Mouse (Mus musculus) midbrain, embryonic 14.5 days (tissue): ENCODE measurements around the gene Bend3. TPM values are rescaled to one million over a fixed set of nuclear protein-coding genes. Genes with fewer than 3 reads are reported as not detected.
A peak's percentile ranks its signal among the peaks of the same experiment; 100 is the strongest.
"Not testable (repeated sequence)": the region's sequence is repeated elsewhere in the genome, so short reads cannot be mapped to it uniquely, and the experiment has no call there.

ENCODE experiments used
- ATAC-seq: fragments of 200-750 bp; cut with Nextera tagmentation; 2 replicates; pipeline ENCODE4 v1.8.0; 2017; ENCODE audit warnings: moderate number of reproducible peaks, moderate library complexity; ENCODE audit not compliant: low FRiP score, low TSS enrichment
- DNase-seq: peaks from one replicate; pipeline ENCODE4 v3.0.0-alpha.2; 2015
- H3K27ac ChIP-seq: fragments of 300-500 bp; sonication (generic); replicated peaks from 2 replicates; pipeline ENCODE4 v1.5.1; 2014; ENCODE audit warnings: mild to moderate bottlenecking, low read depth, low read length, moderate library complexity
- H3K27me3 ChIP-seq: fragments of 300-500 bp; sonication (generic); 2 replicates; pipeline ENCODE4 v1.6.1; 2014; ENCODE audit warnings: low read length, control low read depth, mixed read lengths; ENCODE audit not compliant: control insufficient read depth, insufficient read depth
- H3K36me3 ChIP-seq: fragments of 300-500 bp; sonication (generic); 2 replicates; pipeline ENCODE4 v1.6.1; 2014; ENCODE audit warnings: low read length, control low read depth; ENCODE audit not compliant: control insufficient read depth, insufficient read depth
- H3K4me1 ChIP-seq: fragments of 300-500 bp; sonication (generic); 2 replicates; pipeline ENCODE4 v1.6.1; 2014; ENCODE audit warnings: mild to moderate bottlenecking, antibody characterized with exemption, low read length, control low read depth; ENCODE audit not compliant: control insufficient read depth, insufficient read depth
- H3K4me2 ChIP-seq: fragments of 300-500 bp; sonication (generic); 2 replicates; pipeline ENCODE4 v1.6.1; 2014; ENCODE audit warnings: mild to moderate bottlenecking, low read length, moderate library complexity
- H3K4me3 ChIP-seq: fragments of 300-500 bp; sonication (generic); replicated peaks from 2 replicates; pipeline ENCODE4 v1.5.1; 2014; ENCODE audit warnings: low read depth, low read length
- H3K9ac ChIP-seq: fragments of 300-500 bp; sonication (generic); replicated peaks from 2 replicates; pipeline ENCODE4 v1.6.1; 2014; ENCODE audit warnings: mild to moderate bottlenecking, low read length, moderate library complexity
- H3K9me3 ChIP-seq: fragments of 300-500 bp; sonication (generic); 2 replicates; pipeline ENCODE4 v1.6.1; 2016; ENCODE audit warnings: low read length, control low read depth, mixed read lengths; ENCODE audit not compliant: control insufficient read depth
- WGBS: fragments of 180-500 bp; shearing (Covaris S2); extraction: QIAGEN DNeasy Blood & Tissue Kit; methylation state at CpG from one replicate; pipeline ENCODE4 v1.1.7; 2014; 5-methylcytosine and 5-hydroxymethylcytosine counted together
- polyA plus RNA-seq: library from polyadenylated mRNA; unstranded; fragments of >200 nt; fragmentation: Nextera tagmentation; extraction: Ambion mirVana; gene quantifications from 2 replicates; pipeline ENCODE4 v1.2.1, GENCODE M21; 2014

Gene Bend3
- polyA plus RNA-seq, 1 experiment from 2014 or later = 6.1 TPM

- Histone ChIP-seq H3K27me3 (no peaks in the 10 kb centered on the region), H3K9me3 (no peaks in the 10 kb centered on the region), H3K36me3 (peaks cover 53% of the 10 kb centered on the region), H3K4me3 (no peak overlapping the region), H3K27ac (no peak overlapping the region), H3K4me2 (no peak overlapping the region), H3K4me1 (no peaks in the 10 kb centered on the region), H3K9ac (no peak overlapping the region)
- DNase-seq (no peak), ATAC-seq (no peak)
- WGBS = 74% methylated on average over 4 of the region's 4 CpGs
These were observed 28.4 kb downstream of the Bend3 start for GRCm38 (mm10) chr10:43507051-43507450.

- H3K9ac ChIP-seq = no peak overlapping the region
- no peak overlapping the region for H3K4me3 ChIP-seq
- no peaks in the 10 kb centered on the region for H3K27me3 ChIP-seq
- H3K4me1 ChIP-seq = no peaks in the 10 kb centered on the region
- DNase-seq (no peak), ATAC-seq (no peak)
- H3K4me2 ChIP-seq = no peak overlapping the region
- WGBS = 98% methylated on average over 7 of the region's 7 CpGs
- H3K27ac ChIP-seq = no peak overlapping the region
- H3K9me3 ChIP-seq = no peaks in the 10 kb centered on the region
- peaks cover 62% of the 10 kb centered on the region for H3K36me3 ChIP-seq
These were observed 30.6 kb downstream of the Bend3 start for GRCm38 (mm10) chr10:43509228-43509627.

- Histone ChIP-seq H3K4me3 (no peak overlapping the region), H3K9me3 (no peaks in the 10 kb centered on the region), H3K27ac (no peak overlapping the region), H3K27me3 (no peaks in the 10 kb centered on the region), H3K4me2 (no peak overlapping the region), H3K9ac (no peak overlapping the region), H3K36me3 (peaks cover 47% of the 10 kb centered on the region), H3K4me1 (no peaks in the 10 kb centered on the region)
- no peak for DNase-seq
- no peak for ATAC-seq
- 95% methylated on average over 10 of the region's 10 CpGs for WGBS
These were observed 34.3 kb downstream of the Bend3 start for GRCm38 (mm10) chr10:43512976-43513375.

GRCm38 (mm10) chr10:43516992-43517660 is 38.5 kb downstream of the Bend3 start:
- peaks cover 17% of the 10 kb centered on the region for H3K36me3 ChIP-seq
- no peak overlapping the region for H3K27ac ChIP-seq

GRCm38 (mm10) chr10:43517836-43518235 is 39.2 kb downstream of the Bend3 start:
- H3K4me3 ChIP-seq = no peak overlapping the region
- no peak overlapping the region for H3K4me2 ChIP-seq
- H3K36me3 ChIP-seq = peaks cover 13% of the 10 kb centered on the region
- WGBS = 59% methylated on average over 4 of the region's 4 CpGs
- no peak overlapping the region for H3K27ac ChIP-seq
- ATAC-seq (no peak), DNase-seq (peak; percentile 14)
- no peaks in the 10 kb centered on the region for H3K27me3 ChIP-seq
- no peak overlapping the region for H3K9ac ChIP-seq
- H3K4me1 ChIP-seq = no peaks in the 10 kb centered on the region
- H3K9me3 ChIP-seq = no peaks in the 10 kb centered on the region

More at GRCm38 (mm10) chr10:43516992-43517660, 38.5 kb downstream of the Bend3 start:
- H3K9me3 ChIP-seq = no peaks in the 10 kb centered on the region
- WGBS = 78% methylated on average over 6 of the region's 6 CpGs
- no peaks in the 10 kb centered on the region for H3K27me3 ChIP-seq
- no peaks in the 10 kb centered on the region for H3K4me1 ChIP-seq
- no peak for DNase-seq
- no peak for ATAC-seq
- no peak overlapping the region for H3K4me3 ChIP-seq
- H3K9ac ChIP-seq = no peak overlapping the region
- H3K4me2 ChIP-seq = no peak overlapping the region

GRCm38 (mm10) chr10:43518368-43518767 is 39.7 kb downstream of the Bend3 start:
- no peak for ATAC-seq
- Histone ChIP-seq H3K27ac (no peak overlapping the region), H3K9ac (no peak overlapping the region), H3K4me3 (no peak overlapping the region), H3K9me3 (no peaks in the 10 kb centered on the region), H3K4me1 (no peaks in the 10 kb centered on the region), H3K4me2 (no peak overlapping the region), H3K27me3 (no peaks in the 10 kb centered on the region), H3K36me3 (peaks cover 7% of the 10 kb centered on the region; the same call in 1 of the 2 replicates)
- no peak for DNase-seq
- WGBS = 86% methylated on average over 12 of the region's 13 CpGs

- H3K9me3 ChIP-seq = no peaks in the 10 kb centered on the region
- no peak overlapping the region for H3K9ac ChIP-seq
- no peak for DNase-seq
- no peak overlapping the region for H3K4me3 ChIP-seq
- 99% methylated on average over 2 of the region's 2 CpGs for WGBS
- H3K27ac ChIP-seq = no peak overlapping the region
- H3K36me3 ChIP-seq = peaks cover 7% of the 10 kb centered on the region
- no peak for ATAC-seq
- H3K4me1 ChIP-seq = no peaks in the 10 kb centered on the region
- no peak overlapping the region for H3K4me2 ChIP-seq
- H3K27me3 ChIP-seq = no peaks in the 10 kb centered on the region
These were observed 41.3 kb downstream of the Bend3 start for GRCm38 (mm10) chr10:43519977-43520376.

- H3K27me3 ChIP-seq, ATAC-seq, H3K9ac ChIP-seq, DNase-seq, H3K4me3 ChIP-seq, H3K9me3 ChIP-seq, H3K4me2 ChIP-seq, H3K27ac ChIP-seq: not testable (repeated sequence)
- Histone ChIP-seq H3K4me1 (peaks cover 15% of the 10 kb centered on the region), H3K36me3 (peaks cover 22% of the 10 kb centered on the region)
- 96% methylated on average over 10 of the region's 10 CpGs for WGBS
These were observed 45.3 kb downstream of the Bend3 start, which contains the start of gene Gm9803 for GRCm38 (mm10) chr10:43523931-43524330. Gene Gm9803, plus strand, starts transcription at chr10:43524084.
